Mouse (Mus musculus): ENCODE measurements around the gene Nedd9.

DNA sequence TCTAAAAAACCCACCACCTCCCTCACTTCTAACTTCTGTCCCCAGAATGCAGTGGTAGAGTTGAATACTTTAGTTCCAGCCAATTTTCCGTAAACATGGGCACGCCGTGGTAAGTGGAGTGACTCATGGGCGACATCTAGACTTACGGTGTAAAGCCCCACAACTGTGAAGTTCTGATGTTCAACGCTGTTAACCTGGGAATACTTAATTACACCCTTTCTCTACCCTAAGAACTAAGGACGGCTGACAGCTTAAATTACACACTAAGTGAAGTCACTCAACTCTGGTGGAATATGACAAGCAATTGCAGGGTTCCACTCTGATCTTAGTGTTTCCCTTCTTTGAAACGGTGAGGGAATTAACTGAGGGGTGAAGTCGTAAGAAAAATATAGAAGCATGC is 122.9 kb downstream of the Nedd9 start:
- TF ChIP-seq EP300 (IDR thresholded peaks at IDR 0.05; ENCODE audit: low read depth), result no peak
- no peak for TF ChIP-seq CTCF (IDR thresholded peaks at IDR 0.05; ENCODE audit: low read depth)

Measured in heart, postnatal 0 days (tissue).